Mouse (Mus musculus) lung, adult 2 months (tissue): ENCODE results near the gene Mafg.

Experiments used
- CTCF ChIP-seq: fragments of 200-500 bp; IDR thresholded peaks from 2 replicates; pipeline ENCODE4 v1.5.1; 2011; ENCODE audit warnings: mild to moderate bottlenecking, low read length, control low read depth; ENCODE audit not compliant: insufficient read depth
- POLR2A ChIP-seq: fragments of 200-500 bp; IDR thresholded peaks from 2 replicates; pipeline ENCODE4 v1.6.1; 2011; ENCODE audit warnings: low read depth, mild to moderate bottlenecking, control low read depth, low read length, borderline replicate concordance; ENCODE audit errors: extremely low read depth

DNA sequence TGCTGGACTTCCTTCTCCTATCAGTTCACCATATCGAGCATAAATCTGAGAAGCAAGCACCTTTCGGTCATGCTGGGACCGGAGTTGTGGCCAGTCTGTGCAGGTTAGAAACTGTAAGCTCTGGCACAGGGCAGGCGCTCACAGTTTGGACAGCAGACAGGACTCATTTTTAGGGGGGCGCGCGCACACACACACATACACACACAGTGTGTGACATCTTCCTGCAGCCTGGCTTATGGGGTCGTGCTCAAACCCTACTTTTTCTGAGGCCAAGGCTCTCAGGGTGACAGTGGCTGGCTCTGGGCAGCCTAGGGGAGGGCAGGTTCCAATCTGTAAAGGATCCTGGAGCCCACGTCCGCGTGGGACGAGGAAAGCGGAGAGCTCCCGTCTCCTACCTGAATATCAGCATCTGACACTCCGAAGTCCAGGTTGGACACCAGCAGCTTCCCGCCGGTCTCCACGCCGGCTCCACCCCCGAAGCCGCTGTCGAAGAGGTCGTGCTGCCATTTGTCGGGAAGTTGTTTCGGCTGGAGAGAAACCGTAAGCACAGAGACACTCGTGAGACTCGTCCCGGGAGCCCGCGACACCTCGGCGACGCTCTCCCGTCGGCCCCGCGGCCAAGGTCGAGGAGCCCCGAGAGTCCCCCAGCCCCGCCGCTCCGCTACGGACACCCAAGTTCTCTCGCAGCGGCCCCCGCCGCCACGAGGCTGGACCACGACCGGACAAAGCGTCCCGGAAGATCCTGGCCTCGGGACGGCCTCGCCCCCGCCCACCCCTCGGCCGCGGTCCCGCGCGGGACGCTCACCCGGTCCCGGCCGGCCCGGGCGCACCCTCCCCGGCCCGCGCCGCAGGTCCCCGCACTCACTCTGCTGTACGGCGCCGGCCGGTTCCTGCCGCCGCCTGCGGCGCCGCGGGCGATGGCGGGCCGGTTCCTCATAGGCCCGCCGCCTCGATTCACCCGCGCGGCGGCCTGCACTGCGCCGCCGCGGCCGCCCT is 35.9 kb downstream of the Mafg start:
- TF ChIP-seq POLR2A: no peak
- TF ChIP-seq CTCF: no peak
